Mouse (Mus musculus) c-Kit-negative CD71-positive TER-119-positive erythroid progenitor cells, embryonic 14.5 days (primary cell): ENCODE results near the gene Zfp385b.

ENCODE experiments used
- DNase-seq: peaks from one replicate; pipeline ENCODE4 v3.0.0-alpha.2; 2013; ENCODE audit warnings: low read depth, low spot score

Zfp385b gene

DNA sequence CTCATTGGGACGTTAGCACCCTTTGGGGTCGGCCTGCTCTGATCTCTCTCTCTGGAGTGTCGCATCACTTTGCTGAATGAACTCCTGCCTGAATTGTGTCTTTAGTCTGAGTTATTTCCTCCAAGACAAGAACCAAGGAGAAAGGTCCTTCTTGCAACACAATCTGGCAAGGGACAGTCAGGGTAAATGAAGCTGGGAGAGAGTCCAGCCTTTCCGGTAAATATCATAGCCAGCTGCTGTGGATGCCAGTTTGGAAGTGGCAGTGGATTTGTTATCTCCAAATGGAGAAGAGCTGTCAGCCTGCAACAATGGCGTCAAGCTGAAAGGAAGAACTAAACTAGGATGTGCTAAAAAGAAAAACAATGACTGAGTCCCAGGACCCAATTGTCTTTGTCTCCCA, 436.7 kb downstream of the Zfp385b start:
- DNase-seq = no peak

DNA sequence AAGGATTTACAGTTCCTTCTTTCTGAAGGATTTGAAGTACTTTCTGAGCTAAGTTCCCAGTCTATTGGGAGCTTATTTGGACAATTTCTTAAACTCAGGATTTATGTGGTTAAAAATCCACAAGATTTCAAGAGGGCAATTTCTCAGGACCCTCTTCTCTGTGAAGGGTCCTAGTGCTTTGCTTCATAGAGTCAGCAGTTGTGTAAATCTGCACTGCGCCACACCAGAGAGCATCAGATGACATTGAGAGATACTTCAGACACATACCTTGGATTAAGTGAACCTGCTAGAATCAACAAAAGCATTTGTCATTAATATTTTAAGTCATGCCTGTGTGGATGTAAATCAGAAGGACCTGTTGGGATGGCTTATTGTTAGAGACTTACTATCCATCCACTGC, 439.5 kb downstream of the Zfp385b start:
- no peak for DNase-seq

DNA sequence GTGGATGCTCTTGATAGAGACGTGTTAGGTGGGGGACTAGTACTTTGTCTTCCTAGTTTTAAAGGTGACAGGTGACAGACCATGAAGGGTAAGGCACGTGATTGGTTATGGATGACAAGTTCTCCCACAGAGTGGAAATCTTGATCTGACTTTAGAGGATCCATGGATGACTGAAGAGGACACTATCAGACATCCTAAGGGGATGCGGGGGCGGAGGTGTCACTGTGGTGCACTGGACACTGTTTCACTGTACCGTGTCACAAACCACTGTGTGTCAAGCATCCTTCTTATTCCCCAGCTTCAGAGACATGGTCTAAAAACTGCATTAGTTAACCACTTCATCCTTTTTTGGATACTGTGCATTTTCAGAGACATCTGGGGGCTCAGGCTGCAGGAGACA, 440.1 kb downstream of the Zfp385b start:
- no peak for DNase-seq

DNA sequence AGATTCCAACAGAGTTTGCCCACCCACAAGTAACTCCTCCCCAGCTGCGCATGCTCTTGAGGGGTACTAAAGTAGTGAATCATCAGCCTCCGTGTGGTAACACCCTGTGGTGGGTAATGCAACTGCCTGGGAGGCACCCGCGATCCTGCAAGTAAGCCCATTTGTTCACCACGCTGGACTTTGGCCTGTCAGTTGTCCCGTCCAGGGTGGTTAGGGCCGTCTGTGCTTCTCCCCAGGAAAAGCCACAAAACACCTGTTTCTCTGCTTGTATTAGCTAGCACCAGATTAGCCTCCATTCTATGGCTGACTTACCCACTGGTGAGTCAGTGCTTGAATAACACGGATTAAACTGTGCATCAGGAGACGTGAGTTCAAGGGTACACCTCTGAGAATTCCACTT, 442.6 kb downstream of the Zfp385b start:
- DNase-seq = no peak

DNA sequence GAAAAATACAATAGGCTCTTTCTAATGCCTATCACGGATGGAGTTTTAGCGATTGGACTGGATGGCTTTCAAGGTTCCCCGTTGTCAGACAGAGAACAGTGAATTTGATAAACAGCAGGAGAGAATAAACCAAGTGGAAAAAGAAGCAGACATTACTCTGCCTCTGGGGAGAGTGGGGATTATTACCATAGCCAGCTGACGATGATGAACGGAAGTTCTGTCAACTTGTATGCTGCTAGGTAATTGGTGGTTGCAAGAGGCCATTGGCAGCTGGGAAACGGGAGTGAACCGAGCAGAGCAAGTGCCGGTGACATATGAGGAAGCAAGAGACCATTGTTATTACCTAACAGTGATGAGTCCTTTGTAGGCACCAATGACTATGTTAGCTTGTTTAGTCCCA, 444.3 kb downstream of the Zfp385b start:
- no peak for DNase-seq

DNA sequence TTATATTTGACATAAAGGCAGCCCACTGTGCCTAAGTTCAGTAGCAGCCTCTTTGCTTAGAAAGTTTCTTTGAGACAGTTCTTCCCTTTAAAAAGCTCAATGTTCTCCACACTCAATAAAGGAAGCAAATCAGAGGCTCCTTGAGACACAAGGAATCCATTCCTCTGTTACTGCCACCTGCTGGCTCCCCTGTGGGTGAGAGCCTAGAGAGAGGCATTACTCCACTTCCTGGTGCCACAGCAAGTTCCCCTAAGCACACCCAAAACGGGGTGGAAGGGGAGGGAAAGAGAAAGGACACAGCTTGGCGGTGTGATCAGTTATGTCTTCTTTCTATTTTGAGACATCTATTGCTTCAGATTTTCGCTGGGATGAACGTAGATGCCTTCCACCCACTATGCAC, 450.3 kb downstream of the Zfp385b start:
- DNase-seq = no peak
